24 mouse cellular contexts compared by ENCODE assay signal in genomic region chr13:34647751-34648150, GRCm38 (mm10). TPM values are rescaled to one million over a fixed set of nuclear protein-coding genes. Genes with fewer than 3 reads are reported as not detected.
DNase-seq lines count a peak whose midpoint lies in the region; ATAC-seq and TF ChIP-seq lines count a peak whose summit lies in the region.
"Had no signal": no experiment of that assay in that cellular context is flagged by ENCODE, and none has a peak within 500 bp of the region (broad histone marks: within the 10 kb centered on the region; RNA-seq: fewer than 3 reads in every experiment).

No protein-coding gene starts in this region.

- H3K4me3 ChIP-seq in heart, embryonic 14.5 days (ENCODE audit: control insufficient read depth in 1 of 2, insufficient read depth in 1 of 2, low read depth in 1 of 2, low read length in 2 of 2) = no peak overlapping the region
- H3K4me3 ChIP-seq in kidney, adult 2 months (ENCODE audit: insufficient read depth, low read depth, low read length) = no peak overlapping the region
- H3K4me3 ChIP-seq in lung, postnatal 0 days (ENCODE audit: low read depth, low read length) = no peak overlapping the region
- H3K4me3 ChIP-seq: embryonic facial prominence, embryonic 15.5 days; forebrain, embryonic 15.5 days; neural tube, embryonic 12.5 days had no signal

- H3K36me3 ChIP-seq in heart, embryonic 14.5 days (ENCODE audit: control insufficient read depth, insufficient read depth, low read length) = no peaks in the 10 kb centered on the region
- no peaks in the 10 kb centered on the region for H3K36me3 ChIP-seq in kidney, adult 2 months (ENCODE audit: control insufficient read depth, insufficient read depth, low read length)
- no peaks in the 10 kb centered on the region for H3K36me3 ChIP-seq in lung, postnatal 0 days (ENCODE audit: insufficient read depth, low read length)
- H3K36me3 ChIP-seq: embryonic facial prominence, embryonic 15.5 days; forebrain, embryonic 15.5 days; neural tube, embryonic 12.5 days had no signal

- no peak for TF ChIP-seq EP300 in lung, postnatal 0 days (IDR thresholded peaks at IDR 0.05)

- no peaks in the 10 kb centered on the region for H3K27me3 ChIP-seq in heart, embryonic 14.5 days (ENCODE audit: control insufficient read depth, insufficient read depth, low read length)
- no peaks in the 10 kb centered on the region for H3K27me3 ChIP-seq in kidney, adult 2 months (replicated peaks; ENCODE audit: control insufficient read depth, insufficient read depth, low read length)
- peaks cover 4% of the 10 kb centered on the region; the same call in 1 of the 2 replicates for H3K27me3 ChIP-seq in lung, postnatal 0 days (replicated peaks; ENCODE audit: insufficient read depth, low read length)
- H3K27me3 ChIP-seq: embryonic facial prominence, embryonic 15.5 days had no signal

- TF ChIP-seq POLR2A in kidney, adult 2 months (IDR thresholded peaks at IDR 0.05; ENCODE audit: low read depth, low read length) = no peak

- intact Hi-C loops in heart, postnatal 25 days (cut with DNase I) = no loop called here

- peak overlapping the region; percentile 96 for H3K4me2 ChIP-seq in heart, embryonic 14.5 days (ENCODE audit: low read length)
- no peak overlapping the region for H3K4me2 ChIP-seq in lung, postnatal 0 days (replicated peaks; ENCODE audit: low read depth, low read length)
- H3K4me2 ChIP-seq: embryonic facial prominence, embryonic 15.5 days; forebrain, embryonic 15.5 days; lung, embryonic 14.5 days; neural tube, embryonic 12.5 days had no signal

- TF ChIP-seq CTCF in kidney, adult 2 months (conservative IDR thresholded peaks at IDR 0.05; ENCODE audit: insufficient read depth, insufficient read length, low read depth, low read length) = no peak
- TF ChIP-seq CTCF in lung, postnatal 0 days (IDR thresholded peaks at IDR 0.05) = no peak

- ATAC-seq in heart, embryonic 14.5 days (ENCODE audit: insufficient number of reproducible peaks, insufficient read depth, low FRiP score, low read depth) = no peak
- ATAC-seq in lung, postnatal 0 days = no peak
- no peak for ATAC-seq in activated CD4-positive, CD25-positive, alpha-beta regulatory T cell, adult 4 months
- ATAC-seq: forebrain, embryonic 15.5 days; hindbrain, embryonic 16.5 days had no signal

- no peak overlapping the region for H3K27ac ChIP-seq in heart, embryonic 14.5 days (replicated peaks in 1 of 2; ENCODE audit: control insufficient read depth in 1 of 2, insufficient read depth in 1 of 2, low read depth in 2 of 2, low read length in 2 of 2)
- no peak overlapping the region for H3K27ac ChIP-seq in kidney, adult 2 months (ENCODE audit: insufficient read depth, low read depth, low read length)
- H3K27ac ChIP-seq in lung, postnatal 0 days (ENCODE audit: low read length) = no peak overlapping the region
- H3K27ac ChIP-seq: embryonic facial prominence, embryonic 15.5 days; forebrain, embryonic 15.5 days; neural tube, embryonic 12.5 days; stomach, postnatal 0 days had no signal

- 67% methylated on average over 4 of the region's 4 CpGs for WGBS in heart, embryonic 14.5 days
- WGBS in kidney, adult 2 months = 58% methylated on average over 4 of the region's 4 CpGs
- 66% methylated on average over 4 of the region's 4 CpGs for WGBS in lung, postnatal 0 days

- no peak overlapping the region for H3K9ac ChIP-seq in heart, embryonic 14.5 days (ENCODE audit: low read length)
- H3K9ac ChIP-seq in lung, postnatal 0 days (replicated peaks; ENCODE audit: low read depth) = no peak overlapping the region
- H3K9ac ChIP-seq: embryonic facial prominence, embryonic 15.5 days; forebrain, embryonic 15.5 days; lung, embryonic 14.5 days; neural tube, embryonic 12.5 days had no signal

- H3K9me3 ChIP-seq in heart, embryonic 14.5 days (ENCODE audit: control insufficient read depth, low read length) = no peaks in the 10 kb centered on the region
- H3K9me3 ChIP-seq in lung, postnatal 0 days (ENCODE audit: low read length) = no peaks in the 10 kb centered on the region
- H3K9me3 ChIP-seq: embryonic facial prominence, embryonic 15.5 days; forebrain, embryonic 15.5 days; neural tube, embryonic 12.5 days had no signal

- DNase-seq in heart, postnatal 25 days (ENCODE audit: low spot score) = no peak
- peak; percentile 42 for DNase-seq in kidney, adult 2 months
- DNase-seq in kidney, postnatal 14 days = no peak
- DNase-seq in lung, postnatal 0 days (ENCODE audit: low spot score) = peak; percentile 24
- no peak for DNase-seq in lung, postnatal 36 days
- DNase-seq: adrenal gland, postnatal 14 days; cerebellum, adult 8-10 months; cerebellum, postnatal 36 days; embryo, embryonic 11 days; gastrocnemius, postnatal 10 days; layer of hippocampus, postnatal 36 days; lung, embryonic 14.5 days; lung, postnatal 4 days; midbrain, embryonic 14.5 days; right cerebral cortex, postnatal 14 days had no signal

- peaks cover 17 to 22% of the 10 kb centered on the region in 2 experiments for H3K4me1 ChIP-seq in heart, embryonic 14.5 days (ENCODE audit: control insufficient read depth in 2 of 2, insufficient read depth in 2 of 2, low read length in 2 of 2)
- H3K4me1 ChIP-seq in kidney, adult 2 months (ENCODE audit: control insufficient read depth, insufficient read depth, low read length) = no peaks in the 10 kb centered on the region
- peaks cover 7% of the 10 kb centered on the region; the same call in 1 of the 2 replicates for H3K4me1 ChIP-seq in lung, postnatal 0 days (ENCODE audit: insufficient read depth, low read depth, low read length)

RNA-seq across cellular contexts. Expression of gene Pxdc1, which starts 5.5 kb away (rescaled TPM):
- polyA plus RNA-seq in heart, embryonic 14.5 days (2014; fragmentation: Nextera tagmentation; extraction: Ambion mirVana) = 22.7 and 27.8 TPM in 2 replicates
- total RNA-seq in heart, postnatal 25 days (2021) = 10 to 100 TPM; 11.5 to 12.9 TPM
- 8.3 and 8.9 TPM in 2 replicates for polyA plus RNA-seq in kidney, adult 2 months (2012; rRNA removed)
- 30.7 and 44.3 TPM in 2 replicates for polyA plus RNA-seq in lung, postnatal 0 days (2015; fragmentation: Nextera tagmentation; extraction: Ambion mirVana)
- under 1 TPM; 0.58 to 0.93 TPM for polyA plus RNA-seq in activated CD4-positive, CD25-positive, alpha-beta regulatory T cell, adult 4 months (2017; shearing (Covaris generic))
- total RNA-seq: hematopoietic stem cell, adult 5-6 weeks; megakaryocyte-erythroid progenitor cell, adult 5-6 weeks had no signal

Comparison
In these comparisons a context has a peak if more than half of its experiments do, and no peak if none do; other contexts are left out.
1. DNase-seq: peak in kidney, adult 2 months (single experiment) and lung, postnatal 0 days (single experiment); none in heart, postnatal 25 days (single experiment), kidney, postnatal 14 days (single experiment) and lung, postnatal 36 days (single experiment).